Mouse (Mus musculus) regulatory T cell (primary cell): ENCODE measurements at regions not wholly inside any gene's neighbourhood (a gene's known extent, or its start where the extent isn't known, plus 50 kb on each side); places are given as distances from the start of the nearest gene placed in this dataset.

Experiments
- in situ Hi-C: fragments of 300-600 bp; cut with MboI, MseI; formaldehyde crosslinking; loops from one replicate; pipeline ENCODE4 v1.15.1; 2025; ENCODE audit warnings: high pct_unique_total_duplicates

- in situ Hi-C loops, result no loop called here
These were observed 104.8 kb upstream of the Gm12830 start for GRCm38 (mm10) chr4:114716703-114717102.

GRCm38 (mm10) chr4:114720696-114721095 lies 100.8 kb upstream of the Gm12830 start:
- in situ Hi-C loops, result no loop called here

- in situ Hi-C loops, result no loop called here
These were observed 100.1 kb upstream of the Gm12830 start for GRCm38 (mm10) chr4:114721386-114721785.

- in situ Hi-C loops, result no loop called here
These were observed 93.1 kb upstream of the Gm12830 start for GRCm38 (mm10) chr4:114728235-114729000.

GRCm38 (mm10) chr4:114733256-114734004 lies 88.1 kb upstream of the Gm12830 start:
- in situ Hi-C loops, result no loop called here

- in situ Hi-C loops, result no loop called here
These were observed 82.4 kb upstream of the Gm12830 start for GRCm38 (mm10) chr4:114738903-114739667.

GRCm38 (mm10) chr4:114748131-114748530 lies 73.4 kb upstream of the Gm12830 start:
- in situ Hi-C loops, result no loop called here

- in situ Hi-C loops, result no loop called here
These were observed 61.7 kb upstream of the Gm12830 start for GRCm38 (mm10) chr4:114759837-114760236.

- in situ Hi-C loops, result no loop called here
These were observed 54.7 kb upstream of the Gm12830 start for GRCm38 (mm10) chr4:114766643-114767393.
